Mouse (Mus musculus): ENCODE data around the gene AA467197. TPM values are rescaled to one million over a fixed set of nuclear protein-coding genes. Genes with fewer than 3 reads are reported as not detected.

AA467197 gene
- polyA plus RNA-seq, 1 experiment from 2014 or later = not detected

DNA sequence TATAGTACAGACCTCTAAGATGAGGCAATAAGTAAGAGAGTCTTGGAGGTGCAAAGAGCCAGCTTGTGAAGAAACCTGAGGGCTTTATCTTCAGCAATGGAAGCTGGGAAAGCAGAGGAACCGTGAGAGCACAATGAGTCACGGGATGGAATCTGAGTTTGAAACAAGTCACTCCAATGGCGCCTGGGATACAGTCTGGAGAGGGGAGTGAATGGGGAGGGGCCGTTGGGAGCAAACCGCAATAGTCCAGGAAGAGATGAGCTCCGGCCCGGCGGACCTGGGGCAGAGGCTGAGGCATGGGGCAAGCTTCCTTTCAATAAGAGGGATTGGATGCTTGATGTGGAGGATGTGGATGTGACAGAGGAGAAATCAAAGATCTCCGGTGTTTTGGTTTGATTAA lies 28.0 kb upstream of the AA467197 start:
- H3K4me3 ChIP-seq (ENCODE audit: control insufficient read depth in 1 of 2, insufficient read depth in 1 of 2, low read depth in 1 of 2, low read length in 2 of 2) = no peak overlapping the region
- no peaks in the 10 kb centered on the region for H3K36me3 ChIP-seq (ENCODE audit: control insufficient read depth, insufficient read depth, low read length)
- no peak overlapping the region for H3K4me2 ChIP-seq (ENCODE audit: low read length)
- H3K27ac ChIP-seq (replicated peaks in 1 of 2; ENCODE audit: control insufficient read depth in 1 of 2, insufficient read depth in 1 of 2, low read depth in 2 of 2, low read length in 2 of 2) = no peak overlapping the region
- H3K4me1 ChIP-seq (ENCODE audit: control insufficient read depth in 2 of 2, insufficient read depth in 2 of 2, low read length in 2 of 2) = peaks cover 3 to 6% of the 10 kb centered on the region in 2 experiments; a peak in 1 of 4 replicates
- 62% methylated on average over 9 of the region's 9 CpGs for WGBS
- H3K27me3 ChIP-seq (ENCODE audit: control insufficient read depth, insufficient read depth, low read length) = 0 out of 2 replicates have a peak, but pooled peaks cover 5% of the 10 kb centered on the region
- no peak for ATAC-seq (ENCODE audit: insufficient number of reproducible peaks, insufficient read depth, low FRiP score, low read depth)
- H3K9me3 ChIP-seq (ENCODE audit: control insufficient read depth, low read length) = no peaks in the 10 kb centered on the region
- no peak overlapping the region for H3K9ac ChIP-seq (ENCODE audit: low read length)

DNA sequence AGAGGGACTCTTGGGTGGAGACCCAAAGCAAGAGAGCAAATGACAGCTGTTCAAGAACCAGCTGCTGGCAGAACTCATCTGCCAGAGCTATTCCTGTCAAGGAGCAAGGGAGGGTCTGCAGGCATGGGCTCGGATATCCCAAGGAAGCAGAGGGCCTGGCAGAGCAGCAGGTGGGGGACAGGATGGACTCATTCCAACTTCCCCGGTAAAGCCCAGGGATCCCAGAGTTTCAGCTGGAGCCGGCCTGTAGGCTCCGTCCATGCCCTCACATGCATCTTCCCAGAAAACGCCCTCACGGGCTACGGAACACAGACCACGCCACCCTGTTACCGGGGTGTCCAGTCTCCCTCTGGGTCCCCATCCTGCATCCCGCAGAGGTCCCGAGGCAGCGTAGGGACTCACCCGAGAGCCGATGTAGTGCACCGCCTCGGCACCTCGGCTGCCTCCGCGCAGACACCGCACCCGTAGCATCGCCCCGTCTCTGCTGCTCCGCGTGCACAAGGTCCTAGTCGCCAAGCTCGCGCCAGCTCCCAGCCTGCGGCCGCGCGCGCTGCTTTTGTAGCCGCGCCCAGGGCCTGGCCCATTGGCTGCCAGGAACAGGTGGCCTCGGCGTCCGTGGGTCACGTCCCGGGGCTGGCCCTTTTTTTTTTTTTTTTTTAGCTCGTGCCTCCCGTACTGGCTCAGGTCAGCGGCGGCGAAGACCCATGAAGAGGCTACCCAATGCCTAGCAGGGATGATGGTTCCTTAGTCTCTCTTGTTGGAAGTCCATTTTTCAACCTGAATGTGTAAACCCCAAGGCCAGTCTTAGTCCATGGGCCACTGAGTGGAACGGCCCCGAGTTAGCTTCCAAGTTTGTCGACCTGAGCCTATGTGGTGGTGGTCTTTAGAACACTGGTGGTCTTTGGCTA lies 25.8 kb upstream of the AA467197 start, which contains the start of gene Gatm:
Gene Gatm, minus strand, starts transcription at position 558 of the 908 bp plus-strand sequence.
- peak within 1 kb of the TSS; percentile 44 to 61 for H3K4me3 ChIP-seq (ENCODE audit: control insufficient read depth in 1 of 2, insufficient read depth in 1 of 2, low read depth in 1 of 2, low read length in 2 of 2)
- H3K27me3 ChIP-seq (ENCODE audit: control insufficient read depth, insufficient read depth, low read length) = 0 out of 2 replicates have a peak, but pooled peaks cover 5% of the 10 kb centered on the region
- peak; percentile 81 for ATAC-seq (ENCODE audit: insufficient number of reproducible peaks, insufficient read depth, low FRiP score, low read depth)
- H3K4me1 ChIP-seq (ENCODE audit: control insufficient read depth in 2 of 2, insufficient read depth in 2 of 2, low read length in 2 of 2) = peaks cover 3 to 6% of the 10 kb centered on the region in 2 experiments; a peak in 1 of 4 replicates
- H3K4me2 ChIP-seq (ENCODE audit: low read length) = peak within 1 kb of the TSS; percentile 79
- H3K9ac ChIP-seq (ENCODE audit: low read length) = peak within 1 kb of the TSS; percentile 74
- no peaks in the 10 kb centered on the region for H3K9me3 ChIP-seq (ENCODE audit: control insufficient read depth, low read length)
- 3% methylated on average over 48 of the region's 48 CpGs for WGBS
- no peak within 1 kb of the TSS for H3K27ac ChIP-seq (replicated peaks in 1 of 2; ENCODE audit: control insufficient read depth in 1 of 2, insufficient read depth in 1 of 2, low read depth in 2 of 2, low read length in 2 of 2)
- no peaks in the 10 kb centered on the region for H3K36me3 ChIP-seq (ENCODE audit: control insufficient read depth, insufficient read depth, low read length)

DNA sequence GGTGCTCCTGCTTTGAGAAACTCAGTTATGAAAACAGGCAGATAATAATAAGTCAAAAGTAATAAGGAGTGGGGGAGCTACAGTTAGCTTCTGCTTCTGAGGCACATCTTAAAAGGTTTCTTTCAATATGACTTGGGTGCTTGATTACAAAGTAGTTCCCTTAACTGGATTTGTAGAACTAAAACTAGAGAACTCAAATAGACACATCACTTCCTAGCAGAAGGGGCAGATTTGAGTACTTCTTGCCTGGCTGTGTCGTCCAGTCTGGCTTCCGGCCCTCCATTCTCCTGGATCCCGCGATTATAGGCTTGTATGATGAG lies 25.2 kb upstream of the AA467197 start:
- H3K36me3 ChIP-seq (ENCODE audit: control insufficient read depth, insufficient read depth, low read length) = no peaks in the 10 kb centered on the region
- no peak overlapping the region for H3K9ac ChIP-seq (ENCODE audit: low read length)
- ATAC-seq (ENCODE audit: insufficient number of reproducible peaks, insufficient read depth, low FRiP score, low read depth) = no peak
- 0 out of 2 replicates have a peak, but pooled peaks cover 5% of the 10 kb centered on the region for H3K27me3 ChIP-seq (ENCODE audit: control insufficient read depth, insufficient read depth, low read length)
- peak overlapping the region; percentile 79 for H3K4me2 ChIP-seq (ENCODE audit: low read length)
- 75% methylated on average over 4 of the region's 4 CpGs for WGBS
- peaks cover 3 to 6% of the 10 kb centered on the region in 2 experiments; a peak in 1 of 4 replicates for H3K4me1 ChIP-seq (ENCODE audit: control insufficient read depth in 2 of 2, insufficient read depth in 2 of 2, low read length in 2 of 2)
- H3K9me3 ChIP-seq (ENCODE audit: control insufficient read depth, low read length) = no peaks in the 10 kb centered on the region
- peak overlapping the region; percentile 44 to 61 for H3K4me3 ChIP-seq (ENCODE audit: control insufficient read depth in 1 of 2, insufficient read depth in 1 of 2, low read depth in 1 of 2, low read length in 2 of 2)
- H3K27ac ChIP-seq (replicated peaks in 1 of 2; ENCODE audit: control insufficient read depth in 1 of 2, insufficient read depth in 1 of 2, low read depth in 2 of 2, low read length in 2 of 2) = no peak overlapping the region

DNA sequence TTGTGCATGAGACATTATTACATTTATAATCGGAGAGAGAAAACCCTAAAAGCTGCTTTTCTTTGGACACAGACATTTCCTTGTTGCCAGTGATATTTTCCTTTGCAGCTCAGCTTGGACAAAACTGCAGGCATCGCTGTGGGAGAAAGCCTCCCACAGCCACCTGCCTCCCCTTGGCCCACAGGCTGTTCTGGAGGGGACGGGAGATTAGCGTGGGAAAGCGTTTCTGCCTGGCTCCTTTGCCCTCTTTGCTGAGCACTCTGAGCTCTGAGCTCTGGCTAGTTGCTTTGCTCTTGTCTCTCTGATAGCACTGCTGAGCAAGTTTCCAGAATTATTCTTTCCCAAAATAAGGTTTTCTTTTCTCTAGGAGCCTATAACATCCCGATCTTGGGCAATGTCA lies 20.5 kb upstream of the AA467197 start:
- Histone ChIP-seq H3K4me1 (ENCODE audit: control insufficient read depth in 2 of 2, insufficient read depth in 2 of 2, low read length in 2 of 2) (0 out of 4 replicates have a peak, but pooled peaks cover 2 to 3% of the 10 kb centered on the region in 2 experiments), H3K9ac (ENCODE audit: low read length) (no peak overlapping the region), H3K4me3 (ENCODE audit: control insufficient read depth in 1 of 2, insufficient read depth in 1 of 2, low read depth in 1 of 2, low read length in 2 of 2) (no peak overlapping the region), H3K36me3 (ENCODE audit: control insufficient read depth, insufficient read depth, low read length) (no peaks in the 10 kb centered on the region), H3K27me3 (ENCODE audit: control insufficient read depth, insufficient read depth, low read length) (0 out of 2 replicates have a peak, but pooled peaks cover 5% of the 10 kb centered on the region), H3K9me3 (ENCODE audit: control insufficient read depth, low read length) (no peaks in the 10 kb centered on the region), H3K4me2 (ENCODE audit: low read length) (no peak overlapping the region), H3K27ac (replicated peaks in 1 of 2; ENCODE audit: control insufficient read depth in 1 of 2, insufficient read depth in 1 of 2, low read depth in 2 of 2, low read length in 2 of 2) (no peak overlapping the region)
- ATAC-seq (ENCODE audit: insufficient number of reproducible peaks, insufficient read depth, low FRiP score, low read depth) = no peak
- 63% methylated on average over 6 of the region's 6 CpGs for WGBS

DNA sequence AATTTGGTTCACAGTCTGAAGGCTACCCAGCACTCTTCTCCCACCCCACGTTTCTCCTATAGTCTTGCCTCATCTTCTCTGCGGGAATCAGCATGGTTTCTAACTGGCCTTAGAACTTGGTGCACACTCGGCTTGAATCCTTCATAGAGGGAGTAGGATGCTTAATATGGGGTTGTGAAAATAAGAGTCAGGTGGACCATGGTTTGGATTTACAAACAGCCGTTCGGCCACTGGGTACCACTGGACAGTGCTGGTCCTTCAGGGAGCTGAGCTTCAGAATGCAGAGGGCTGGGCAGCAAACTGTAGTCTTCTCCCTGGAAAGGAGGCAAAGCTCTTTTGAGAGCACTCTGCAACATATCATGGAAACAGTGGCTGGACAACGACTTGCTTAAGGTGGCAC lies 19.0 kb upstream of the AA467197 start:
- H3K4me3 ChIP-seq (ENCODE audit: control insufficient read depth in 1 of 2, insufficient read depth in 1 of 2, low read depth in 1 of 2, low read length in 2 of 2) = no peak overlapping the region
- H3K27me3 ChIP-seq (ENCODE audit: control insufficient read depth, insufficient read depth, low read length) = no peaks in the 10 kb centered on the region
- no peaks in the 10 kb centered on the region for H3K36me3 ChIP-seq (ENCODE audit: control insufficient read depth, insufficient read depth, low read length)
- no peak overlapping the region for H3K4me2 ChIP-seq (ENCODE audit: low read length)
- no peak overlapping the region for H3K9ac ChIP-seq (ENCODE audit: low read length)
- no peak for ATAC-seq (ENCODE audit: insufficient number of reproducible peaks, insufficient read depth, low FRiP score, low read depth)
- 81% methylated on average over 6 of the region's 6 CpGs for WGBS
- no peaks in the 10 kb centered on the region for H3K9me3 ChIP-seq (ENCODE audit: control insufficient read depth, low read length)
- no peak overlapping the region for H3K27ac ChIP-seq (replicated peaks in 1 of 2; ENCODE audit: control insufficient read depth in 1 of 2, insufficient read depth in 1 of 2, low read depth in 2 of 2, low read length in 2 of 2)
- no peaks in the 10 kb centered on the region for H3K4me1 ChIP-seq (ENCODE audit: control insufficient read depth in 2 of 2, insufficient read depth in 2 of 2, low read length in 2 of 2)

DNA sequence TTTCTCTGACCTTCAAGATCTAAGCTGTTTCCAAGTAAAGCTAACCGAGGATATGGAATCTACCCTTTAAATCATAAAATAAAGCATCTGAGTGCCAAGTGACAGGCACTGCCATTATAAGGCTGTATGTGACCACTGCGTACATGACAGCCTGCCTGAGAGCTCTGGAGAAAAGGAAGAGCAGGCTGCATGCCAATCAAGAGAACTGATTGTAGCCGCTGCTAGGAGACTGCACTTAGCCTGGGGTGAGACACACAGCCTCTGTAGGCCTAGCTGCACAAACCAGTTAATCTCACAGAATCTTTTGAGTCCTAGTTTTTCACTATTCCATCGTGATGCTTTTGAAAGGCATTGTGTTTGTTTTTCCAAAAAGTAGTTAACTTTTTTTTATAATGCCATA lies 18.1 kb upstream of the AA467197 start:
- Histone ChIP-seq H3K36me3 (ENCODE audit: control insufficient read depth, insufficient read depth, low read length) (no peaks in the 10 kb centered on the region), H3K4me1 (ENCODE audit: control insufficient read depth in 2 of 2, insufficient read depth in 2 of 2, low read length in 2 of 2) (no peaks in the 10 kb centered on the region)
- no peak for ATAC-seq (ENCODE audit: insufficient number of reproducible peaks, insufficient read depth, low FRiP score, low read depth)

DNA sequence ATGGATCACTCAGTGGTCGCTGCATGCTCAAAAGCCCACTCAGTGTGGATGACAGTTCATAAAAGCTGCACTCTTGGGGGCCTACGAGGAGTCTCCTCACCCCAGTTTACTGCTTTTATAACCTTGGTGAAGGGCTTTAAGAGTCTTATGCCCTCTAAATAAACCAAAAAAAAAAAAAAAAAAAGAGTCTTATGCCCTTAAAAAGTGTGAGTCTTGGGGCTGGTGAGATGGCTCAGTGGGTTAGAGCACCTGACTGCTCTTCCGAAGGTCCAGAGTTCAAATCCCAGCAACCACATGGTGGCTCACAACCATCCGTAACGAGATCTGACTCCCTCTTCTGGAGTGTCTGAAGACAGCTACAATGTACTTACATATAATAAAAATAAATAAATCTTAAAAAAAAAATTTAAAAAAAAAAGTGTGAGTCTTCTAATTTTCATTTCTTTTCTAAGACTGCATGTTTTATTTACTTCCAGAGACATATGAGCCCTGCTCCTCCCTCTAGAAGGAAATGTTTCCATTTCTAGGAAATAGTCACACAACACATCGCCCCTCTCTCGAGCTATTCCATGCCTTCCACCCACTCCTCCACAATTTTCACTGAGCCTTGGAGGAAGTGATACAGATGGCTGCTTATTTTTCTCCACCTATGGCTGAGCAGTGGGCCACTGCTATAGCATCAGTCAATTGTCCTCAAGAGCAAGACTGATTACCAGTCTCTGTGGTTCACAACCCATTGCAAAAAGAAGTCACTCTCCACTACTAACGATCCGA lies 15.3 kb upstream of the AA467197 start:
- H3K9me3 ChIP-seq (ENCODE audit: control insufficient read depth, low read length) = no peaks in the 10 kb centered on the region
- no peak overlapping the region for H3K27ac ChIP-seq (replicated peaks in 1 of 2; ENCODE audit: control insufficient read depth in 1 of 2, insufficient read depth in 1 of 2, low read depth in 2 of 2, low read length in 2 of 2)
- no peaks in the 10 kb centered on the region for H3K27me3 ChIP-seq (ENCODE audit: control insufficient read depth, insufficient read depth, low read length)
- no peak overlapping the region for H3K9ac ChIP-seq (ENCODE audit: low read length)
- H3K36me3 ChIP-seq (ENCODE audit: control insufficient read depth, insufficient read depth, low read length) = no peaks in the 10 kb centered on the region
- no peak for ATAC-seq (ENCODE audit: insufficient number of reproducible peaks, insufficient read depth, low FRiP score, low read depth)
- H3K4me2 ChIP-seq (ENCODE audit: low read length) = no peak overlapping the region
- 71% methylated on average over 8 of the region's 9 CpGs for WGBS
- H3K4me3 ChIP-seq (ENCODE audit: control insufficient read depth in 1 of 2, insufficient read depth in 1 of 2, low read depth in 1 of 2, low read length in 2 of 2) = no peak overlapping the region
- no peaks in the 10 kb centered on the region for H3K4me1 ChIP-seq (ENCODE audit: control insufficient read depth in 2 of 2, insufficient read depth in 2 of 2, low read length in 2 of 2)

More for the DNA sequence above, 18.1 kb upstream of the AA467197 start:
- H3K27ac ChIP-seq (replicated peaks in 1 of 2; ENCODE audit: control insufficient read depth in 1 of 2, insufficient read depth in 1 of 2, low read depth in 2 of 2, low read length in 2 of 2) = no peak overlapping the region
- no peak overlapping the region for H3K4me2 ChIP-seq (ENCODE audit: low read length)
- no peak overlapping the region for H3K4me3 ChIP-seq (ENCODE audit: control insufficient read depth in 1 of 2, insufficient read depth in 1 of 2, low read depth in 1 of 2, low read length in 2 of 2)
- 33% methylated on average over 4 of the region's 4 CpGs for WGBS
- no peaks in the 10 kb centered on the region for H3K9me3 ChIP-seq (ENCODE audit: control insufficient read depth, low read length)
- H3K9ac ChIP-seq (ENCODE audit: low read length) = no peak overlapping the region
- no peaks in the 10 kb centered on the region for H3K27me3 ChIP-seq (ENCODE audit: control insufficient read depth, insufficient read depth, low read length)
